Mouse (Mus musculus) ES-Bruce4 (cell line): ENCODE results near the gene Pcsk4.

Experiments
- CTCF ChIP-seq: IDR thresholded peaks from one replicate; pipeline ENCODE4 v1.8.1; 2011; ENCODE audit warnings: low read depth, low read length
- EP300 ChIP-seq: IDR thresholded peaks from 2 replicates; pipeline ENCODE4 v1.6.1; 2011; ENCODE audit warnings: low read depth, low read length; ENCODE audit not compliant: insufficient read depth
- POLR2A ChIP-seq: IDR thresholded peaks from one replicate; pipeline ENCODE4 v1.8.1; 2011; ENCODE audit warnings: low read length; ENCODE audit not compliant: insufficient read depth

GRCm38 (mm10) chr10:80285222-80286070, 43.9 kb downstream of the Pcsk4 start:
- TF ChIP-seq CTCF (no peak), POLR2A (no peak), EP300 (no peak)
